Mouse (Mus musculus): ENCODE results near the gene Lca5l. TPM values are rescaled to one million over a fixed set of nuclear protein-coding genes. Genes with fewer than 3 reads are reported as not detected.

Lca5l gene
- polyA plus RNA-seq, 1 experiment = 0.18 TPM

DNA sequence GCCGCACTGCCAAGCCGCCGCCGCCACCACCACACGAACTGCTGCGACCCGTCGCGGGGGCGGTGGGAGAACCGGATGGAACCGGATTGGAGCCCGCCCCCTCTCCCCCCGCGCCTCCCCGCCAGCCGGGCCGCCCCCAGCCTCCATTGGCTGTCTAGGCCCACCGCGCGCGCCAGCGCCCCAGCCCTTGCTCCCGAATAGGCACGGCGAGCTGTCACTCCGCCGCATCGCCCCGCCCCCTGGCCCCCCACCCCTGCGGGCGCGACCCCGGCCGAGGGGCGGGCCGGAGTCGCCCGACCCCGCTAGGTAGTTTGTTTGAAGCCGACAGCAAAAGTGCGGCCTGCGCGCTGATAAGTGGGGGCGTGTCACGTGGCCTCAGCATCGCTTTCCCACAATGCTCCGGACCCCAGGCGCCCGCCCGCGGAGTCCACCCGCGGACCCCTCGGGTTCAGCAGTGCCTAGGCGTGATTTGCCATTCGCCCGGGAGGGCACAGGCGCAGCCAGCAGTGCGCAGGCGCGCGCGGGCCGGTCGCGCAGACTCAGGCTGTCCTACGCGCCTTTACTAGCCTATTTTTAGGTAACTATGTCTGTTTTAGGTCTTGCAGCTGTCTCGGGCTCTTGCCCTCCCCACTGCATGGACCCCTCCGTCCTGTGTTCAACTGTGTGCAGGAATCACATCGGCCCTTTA, 64.3 kb downstream of the Lca5l start, which contains the start of gene Hmgn1:
Hmgn1 (minus strand) TSS at position 73 of the 688 bp plus-strand sequence.
- Histone ChIP-seq H3K36me3 (ENCODE audit: control insufficient read depth, insufficient read depth, low read length) (peaks cover 11% of the 10 kb centered on the region), H3K27me3 (ENCODE audit: control insufficient read depth, insufficient read depth, low read length) (no peaks in the 10 kb centered on the region), H3K4me1 (replicated peaks; ENCODE audit: control insufficient read depth, insufficient read depth, low read length) (peaks cover 8% of the 10 kb centered on the region), H3K4me3 (ENCODE audit: control insufficient read depth, insufficient read depth, low read length) (peak within 1 kb of the TSS; percentile 65), H3K27ac (ENCODE audit: control insufficient read depth, insufficient read depth, low read length) (no peak within 1 kb of the TSS)
- DNase-seq = peak; percentile 92
- peak; percentile 63; the same call in 1 of the 2 replicates for TF ChIP-seq CTCF (IDR thresholded peaks at IDR 0.05; ENCODE audit: borderline replicate concordance, control insufficient read depth, extremely low read depth, insufficient read depth, low read length, poor library complexity)
- 0 out of 2 replicates have a peak, but pooled peaks have one; percentile 35 for TF ChIP-seq POLR2A (IDR thresholded peaks at IDR 0.05; ENCODE audit: control insufficient read depth, extremely low read depth, insufficient read depth, low read length, poor library complexity)
- under 1% methylated on average over 70 of the region's 72 CpGs for WGBS

DNA sequence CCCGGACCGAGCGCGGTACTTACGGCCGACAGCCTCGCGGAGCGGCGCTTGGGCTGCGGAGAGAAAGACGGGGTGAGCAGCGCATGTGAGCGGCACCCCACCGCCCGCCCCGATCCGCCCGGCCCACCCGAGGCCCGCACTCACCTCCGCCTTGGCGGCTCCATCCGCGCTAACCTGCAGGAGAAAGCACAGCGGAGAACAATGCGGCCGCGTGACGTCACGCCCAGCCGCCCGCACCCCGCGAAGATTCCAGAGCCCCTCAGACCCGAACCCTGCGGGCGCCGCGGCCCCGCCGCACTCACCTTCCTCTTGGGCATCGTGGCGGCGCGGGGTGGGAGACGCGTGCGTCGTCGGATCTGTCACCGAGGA, 64.8 kb downstream of the Lca5l start:
- Histone ChIP-seq H3K27me3 (ENCODE audit: control insufficient read depth, insufficient read depth, low read length) (no peaks in the 10 kb centered on the region), H3K27ac (ENCODE audit: control insufficient read depth, insufficient read depth, low read length) (no peak overlapping the region), H3K4me3 (ENCODE audit: control insufficient read depth, insufficient read depth, low read length) (peak overlapping the region; percentile 65), H3K36me3 (ENCODE audit: control insufficient read depth, insufficient read depth, low read length) (peaks cover 15% of the 10 kb centered on the region), H3K4me1 (replicated peaks; ENCODE audit: control insufficient read depth, insufficient read depth, low read length) (peaks cover 8% of the 10 kb centered on the region)
- WGBS = under 1% methylated on average over 50 of the region's 52 CpGs
- DNase-seq = no peak
- TF ChIP-seq POLR2A (IDR thresholded peaks at IDR 0.05; ENCODE audit: control insufficient read depth, extremely low read depth, insufficient read depth, low read length, poor library complexity) = peak; percentile 41; the same call in 1 of the 2 replicates
- TF ChIP-seq CTCF (IDR thresholded peaks at IDR 0.05; ENCODE audit: borderline replicate concordance, control insufficient read depth, extremely low read depth, insufficient read depth, low read length, poor library complexity) = no peak

DNA sequence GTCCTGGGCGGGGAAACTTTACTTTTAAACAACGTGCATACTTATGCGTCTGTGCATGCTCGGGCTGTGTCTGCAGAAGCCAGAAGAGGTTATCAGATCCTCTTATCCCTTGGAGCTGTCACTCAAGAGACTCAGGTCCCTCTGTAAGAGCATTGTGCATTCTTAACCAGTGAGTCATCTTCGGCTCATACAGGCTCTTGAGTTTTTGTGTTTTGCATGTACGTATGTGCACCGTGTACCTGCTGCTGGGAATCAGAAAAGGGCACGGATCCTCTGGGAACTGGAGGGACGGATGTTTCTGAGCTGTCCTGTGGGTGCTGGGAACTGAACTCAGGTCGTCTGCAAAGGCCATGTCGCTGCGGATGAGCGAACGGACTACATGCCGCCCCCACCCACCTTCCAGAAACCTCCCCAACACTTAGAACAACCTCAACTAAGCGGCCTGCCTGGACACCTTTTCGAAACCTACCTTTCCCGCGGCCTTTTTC, 65.3 kb downstream of the Lca5l start:
- WGBS = 16% methylated on average over 19 of the region's 19 CpGs
- Histone ChIP-seq H3K36me3 (ENCODE audit: control insufficient read depth, insufficient read depth, low read length) (peaks cover 16% of the 10 kb centered on the region), H3K4me1 (replicated peaks; ENCODE audit: control insufficient read depth, insufficient read depth, low read length) (peaks cover 8% of the 10 kb centered on the region), H3K27ac (ENCODE audit: control insufficient read depth, insufficient read depth, low read length) (no peak overlapping the region), H3K4me3 (ENCODE audit: control insufficient read depth, insufficient read depth, low read length) (peak overlapping the region; percentile 65), H3K27me3 (ENCODE audit: control insufficient read depth, insufficient read depth, low read length) (no peaks in the 10 kb centered on the region)
- no peak for TF ChIP-seq POLR2A (IDR thresholded peaks at IDR 0.05; ENCODE audit: control insufficient read depth, extremely low read depth, insufficient read depth, low read length, poor library complexity)
- no peak for TF ChIP-seq CTCF (IDR thresholded peaks at IDR 0.05; ENCODE audit: borderline replicate concordance, control insufficient read depth, extremely low read depth, insufficient read depth, low read length, poor library complexity)
- no peak for DNase-seq

DNA sequence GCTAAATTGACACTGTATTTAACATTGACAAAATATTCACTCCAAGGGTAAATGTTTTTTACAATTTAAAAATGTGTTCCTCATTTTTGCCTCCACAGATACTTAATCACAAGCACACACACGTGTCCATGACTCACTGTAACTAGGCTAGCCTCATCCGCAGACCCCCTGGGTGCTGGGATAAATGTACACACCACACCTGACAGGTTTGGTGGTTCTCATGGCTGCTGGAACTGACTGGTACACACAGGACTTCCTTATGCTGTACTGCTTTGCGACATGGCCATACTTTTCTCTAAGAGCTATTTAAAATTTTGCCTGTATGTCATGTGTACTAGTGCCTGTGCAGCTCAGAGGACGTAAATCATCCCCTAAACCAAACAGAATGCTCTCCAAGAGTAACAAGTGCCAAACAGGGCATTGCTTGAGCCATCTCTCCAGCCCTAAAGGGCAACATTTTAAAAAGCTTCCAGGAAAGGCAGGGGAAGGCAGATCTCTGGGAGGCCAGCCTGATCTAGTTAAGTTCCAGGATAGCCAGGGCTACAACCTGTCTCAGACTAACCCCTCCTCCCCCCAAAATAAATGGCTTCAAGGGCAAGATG, 71.9 kb downstream of the Lca5l start:
- no peak for TF ChIP-seq POLR2A (IDR thresholded peaks at IDR 0.05; ENCODE audit: control insufficient read depth, extremely low read depth, insufficient read depth, low read length, poor library complexity)
- no peak for TF ChIP-seq CTCF (IDR thresholded peaks at IDR 0.05; ENCODE audit: borderline replicate concordance, control insufficient read depth, extremely low read depth, insufficient read depth, low read length, poor library complexity)
- no peak for DNase-seq
- Histone ChIP-seq H3K27me3 (ENCODE audit: control insufficient read depth, insufficient read depth, low read length) (no peaks in the 10 kb centered on the region), H3K4me3 (ENCODE audit: control insufficient read depth, insufficient read depth, low read length) (no peak overlapping the region), H3K4me1 (replicated peaks; ENCODE audit: control insufficient read depth, insufficient read depth, low read length) (no peaks in the 10 kb centered on the region; the same call in 1 of the 2 replicates), H3K36me3 (ENCODE audit: control insufficient read depth, insufficient read depth, low read length) (peaks cover 18% of the 10 kb centered on the region), H3K27ac (ENCODE audit: control insufficient read depth, insufficient read depth, low read length) (no peak overlapping the region)
- 75% methylated on average over 4 of the region's 4 CpGs for WGBS

DNA sequence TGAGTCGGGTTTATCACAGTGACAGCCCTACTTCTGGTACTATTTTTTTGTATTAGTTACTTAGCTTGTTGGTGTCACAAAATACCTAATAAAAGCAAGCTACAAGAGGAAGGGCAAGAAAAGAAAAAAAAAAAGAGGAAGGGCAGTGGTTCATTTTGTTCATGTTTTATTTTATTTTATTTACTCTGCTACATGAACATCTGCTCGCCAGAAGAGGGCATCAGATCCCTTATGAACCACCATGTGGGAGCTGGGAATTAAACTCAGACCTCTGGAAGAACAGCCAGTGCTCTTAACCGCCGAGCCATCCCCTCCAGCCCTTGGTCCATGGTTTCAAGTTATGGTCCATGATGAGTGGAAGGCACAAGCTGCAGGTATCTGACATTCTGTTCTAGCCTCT, 77.3 kb downstream of the Lca5l start:
- no peaks in the 10 kb centered on the region for H3K4me1 ChIP-seq (replicated peaks; ENCODE audit: control insufficient read depth, insufficient read depth, low read length)
- peak; percentile 9 for DNase-seq
- no peaks in the 10 kb centered on the region for H3K36me3 ChIP-seq (ENCODE audit: control insufficient read depth, insufficient read depth, low read length)
- H3K27me3 ChIP-seq (ENCODE audit: control insufficient read depth, insufficient read depth, low read length) = no peaks in the 10 kb centered on the region
- no peak for TF ChIP-seq POLR2A (IDR thresholded peaks at IDR 0.05; ENCODE audit: control insufficient read depth, extremely low read depth, insufficient read depth, low read length, poor library complexity)
- no peak for TF ChIP-seq CTCF (IDR thresholded peaks at IDR 0.05; ENCODE audit: borderline replicate concordance, control insufficient read depth, extremely low read depth, insufficient read depth, low read length, poor library complexity)
- WGBS = 50% methylated on average over 4 of the region's 4 CpGs
- no peak overlapping the region for H3K4me3 ChIP-seq (ENCODE audit: control insufficient read depth, insufficient read depth, low read length)
- no peak overlapping the region for H3K27ac ChIP-seq (ENCODE audit: control insufficient read depth, insufficient read depth, low read length)

DNA sequence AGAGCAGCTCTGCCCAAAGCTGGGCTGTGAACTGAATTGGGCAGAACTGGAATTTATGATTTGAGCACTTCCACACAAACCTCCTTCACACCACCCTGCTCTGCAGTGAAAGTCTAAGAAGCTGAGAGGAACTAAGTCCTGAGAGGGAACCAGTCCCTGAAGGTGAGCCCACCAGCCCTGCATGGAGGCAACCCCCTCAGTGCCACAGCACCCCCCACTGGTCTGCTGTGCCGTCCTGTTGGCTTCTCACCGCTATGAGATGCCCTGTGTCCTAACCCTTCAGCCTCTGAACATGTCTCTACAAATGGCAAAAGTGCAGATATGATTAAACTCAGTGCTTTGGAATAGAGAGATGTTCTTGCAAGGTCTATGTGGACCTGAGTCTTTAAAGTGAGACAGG, 79.3 kb downstream of the Lca5l start:
- Histone ChIP-seq H3K4me3 (ENCODE audit: control insufficient read depth, insufficient read depth, low read length) (no peak overlapping the region), H3K36me3 (ENCODE audit: control insufficient read depth, insufficient read depth, low read length) (no peaks in the 10 kb centered on the region), H3K27ac (ENCODE audit: control insufficient read depth, insufficient read depth, low read length) (no peak overlapping the region), H3K4me1 (replicated peaks; ENCODE audit: control insufficient read depth, insufficient read depth, low read length) (no peaks in the 10 kb centered on the region), H3K27me3 (ENCODE audit: control insufficient read depth, insufficient read depth, low read length) (no peaks in the 10 kb centered on the region)
- 63% methylated on average over 2 of the region's 2 CpGs for WGBS
- TF ChIP-seq POLR2A (IDR thresholded peaks at IDR 0.05; ENCODE audit: control insufficient read depth, extremely low read depth, insufficient read depth, low read length, poor library complexity) (no peak), CTCF (IDR thresholded peaks at IDR 0.05; ENCODE audit: borderline replicate concordance, control insufficient read depth, extremely low read depth, insufficient read depth, low read length, poor library complexity) (no peak)
- no peak for DNase-seq
